Comparison of ENCODE assay signal across 14 mouse cellular contexts in the genomic region with DNA sequence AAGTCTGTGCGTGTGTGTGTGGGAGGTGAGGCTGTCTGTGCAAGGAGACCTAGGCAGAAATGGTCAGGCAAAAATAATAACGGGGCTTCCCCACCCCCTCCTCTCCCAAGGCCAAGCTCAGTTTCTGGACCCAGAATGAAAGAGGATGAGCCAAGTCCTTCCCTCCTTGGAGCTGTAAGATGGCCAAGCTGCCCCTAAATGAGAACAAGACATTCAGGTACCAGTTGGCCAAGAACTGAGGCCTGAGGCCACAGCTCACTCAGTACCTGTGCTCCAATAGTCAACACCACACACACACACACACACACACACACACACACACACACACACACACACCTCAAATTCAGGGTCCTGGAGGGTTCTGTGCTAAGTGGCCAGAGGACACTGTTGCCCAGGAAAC. TPM values are rescaled to one million over a fixed set of nuclear protein-coding genes. Genes with fewer than 3 reads are reported as not detected.
"Had no signal": no experiment of that assay in that cellular context is flagged by ENCODE, and none has a peak within 500 bp of the region (broad histone marks: within the 10 kb centered on the region; RNA-seq: fewer than 3 reads in every experiment).

No protein-coding gene starts in this region.

- H3K27ac ChIP-seq: limb, embryonic 15.5 days; liver, embryonic 12.5 days; lung, embryonic 15.5 days; macrophage; midbrain, embryonic 15.5 days; neural tube, embryonic 13.5 days; stomach, postnatal 0 days had no signal

- ATAC-seq: liver, embryonic 12.5 days; midbrain, embryonic 15.5 days had no signal

- H3K4me3 ChIP-seq: limb, embryonic 15.5 days; liver, embryonic 12.5 days; lung, embryonic 15.5 days; megakaryocyte, embryonic 14.5 days; midbrain, embryonic 15.5 days; neural tube, embryonic 13.5 days had no signal

- DNase-seq: kidney, adult 8-10 months; kidney, postnatal 25 days; lung, postnatal 14 days; thymus, postnatal 4 days had no signal

RNA-seq across cellular contexts. Expression of gene Tmem151b, which starts 6.8 kb away (rescaled TPM):
- total RNA-seq: monocyte, adult 5-6 weeks had no signal

RNA-seq across cellular contexts. Expression of gene Tcte1, which starts 19.5 kb away (rescaled TPM):
- total RNA-seq: monocyte, adult 5-6 weeks had no signal
- polyA plus RNA-seq: liver, embryonic 16.5 days; macrophage had no signal
